Mouse (Mus musculus) liver, embryonic 14.5 days (tissue): ENCODE measurements around the gene Atp6v0e. TPM values are rescaled to one million over a fixed set of nuclear protein-coding genes. Genes with fewer than 3 reads are reported as not detected.

Experiments used
- ATAC-seq: fragments of 200-750 bp; cut with Nextera tagmentation; 2 replicates; pipeline ENCODE4 v1.8.0; 2017; ENCODE audit warnings: moderate number of reproducible peaks, mild to moderate bottlenecking, moderate library complexity; ENCODE audit not compliant: insufficient read depth
- DNase-seq, 3 experiments: peaks; one replicate each; pipeline ENCODE4 v3.0.0-alpha.2; 2012 to 2013; ENCODE audit warnings: low read depth in 3 of 3, low spot score in 3 of 3
- H3K27ac ChIP-seq: fragments of 300-500 bp; sonication (generic); 2 replicates; pipeline ENCODE4 v1.5.1; 2014; ENCODE audit warnings: moderate library complexity, mild to moderate bottlenecking, control low read depth, inconsistent platforms
- H3K27me3 ChIP-seq: fragments of 300-500 bp; sonication (generic); 2 replicates; pipeline ENCODE4 v1.6.1; 2014; ENCODE audit warnings: mild to moderate bottlenecking, low read length, moderate library complexity; ENCODE audit not compliant: control insufficient read depth, insufficient read depth
- H3K36me3 ChIP-seq: fragments of 300-500 bp; sonication (generic); replicated peaks from 2 replicates; pipeline ENCODE4 v1.6.1; 2014; ENCODE audit warnings: low read depth; ENCODE audit not compliant: control insufficient read depth, insufficient read depth
- H3K4me1 ChIP-seq, 2 experiments: fragments of 200-500 bp in 1 of 2; fragments of 300-500 bp in 1 of 2; sonication (generic) in 1 of 2; replicated peaks; 2 replicates each; pipeline ENCODE4 v1.6.1; 2012 to 2014; ENCODE audit warnings: antibody characterized with exemption in 1 of 2, inconsistent platforms in 1 of 2, low read length in 1 of 2; ENCODE audit not compliant: control insufficient read depth in 2 of 2, insufficient read depth in 2 of 2
- H3K4me2 ChIP-seq: fragments of 300-500 bp; sonication (generic); 2 replicates; pipeline ENCODE4 v1.6.1; 2014; ENCODE audit warnings: low read depth, mild to moderate bottlenecking, control low read depth, moderate library complexity
- H3K4me3 ChIP-seq, 2 experiments: fragments of 200-500 bp in 1 of 2; fragments of 300-500 bp in 1 of 2; sonication (generic) in 1 of 2; 2 replicates each; pipeline ENCODE4 v1.5.1; 2012 to 2014; ENCODE audit warnings: low read depth in 2 of 2, low read length in 2 of 2, mild to moderate bottlenecking in 2 of 2, control low read depth in 1 of 2, inconsistent platforms in 1 of 2, moderate library complexity in 1 of 2; ENCODE audit not compliant: insufficient read depth in 1 of 2
- H3K9ac ChIP-seq: fragments of 300-500 bp; sonication (generic); replicated peaks from 2 replicates; pipeline ENCODE4 v1.6.1; 2014; ENCODE audit warnings: mild to moderate bottlenecking, control low read depth, moderate library complexity
- H3K9me3 ChIP-seq: fragments of 300-500 bp; sonication (generic); 2 replicates; pipeline ENCODE4 v1.6.1; 2016; ENCODE audit warnings: low read length, mixed read lengths; ENCODE audit not compliant: control insufficient read depth
- CTCF ChIP-seq: IDR thresholded peaks from 2 replicates; pipeline ENCODE4 v1.5.1; 2016; ENCODE audit warnings: antibody characterized with exemption, low read depth, control low read depth
- EP300 ChIP-seq: IDR thresholded peaks from 2 replicates; pipeline ENCODE4 v1.6.1; 2016; ENCODE audit warnings: antibody characterized with exemption, low read depth
- WGBS: fragments of 180-500 bp; shearing (Covaris S2); extraction: QIAGEN DNeasy Blood & Tissue Kit; methylation state at CpG from one replicate; pipeline ENCODE4 v1.1.7; 2014; ENCODE audit not compliant: insufficient replicate concordance; 5-methylcytosine and 5-hydroxymethylcytosine counted together
- polyA plus RNA-seq, 2 experiments: library from polyadenylated mRNA; depleted of rRNA in 1 of 2; stranded (reverse) in 1 of 2; unstranded in 1 of 2; fragments of >200 nt; fragmentation: Nextera tagmentation in 1 of 2; extraction: Ambion mirVana in 1 of 2; gene quantifications; 2 replicates each; pipeline versions ENCODE4 v1.2.1 to v1.2.3; 2012 to 2014

Atp6v0e gene
- polyA plus RNA-seq, 2 experiments: 99.3 to 209 TPM

DNA sequence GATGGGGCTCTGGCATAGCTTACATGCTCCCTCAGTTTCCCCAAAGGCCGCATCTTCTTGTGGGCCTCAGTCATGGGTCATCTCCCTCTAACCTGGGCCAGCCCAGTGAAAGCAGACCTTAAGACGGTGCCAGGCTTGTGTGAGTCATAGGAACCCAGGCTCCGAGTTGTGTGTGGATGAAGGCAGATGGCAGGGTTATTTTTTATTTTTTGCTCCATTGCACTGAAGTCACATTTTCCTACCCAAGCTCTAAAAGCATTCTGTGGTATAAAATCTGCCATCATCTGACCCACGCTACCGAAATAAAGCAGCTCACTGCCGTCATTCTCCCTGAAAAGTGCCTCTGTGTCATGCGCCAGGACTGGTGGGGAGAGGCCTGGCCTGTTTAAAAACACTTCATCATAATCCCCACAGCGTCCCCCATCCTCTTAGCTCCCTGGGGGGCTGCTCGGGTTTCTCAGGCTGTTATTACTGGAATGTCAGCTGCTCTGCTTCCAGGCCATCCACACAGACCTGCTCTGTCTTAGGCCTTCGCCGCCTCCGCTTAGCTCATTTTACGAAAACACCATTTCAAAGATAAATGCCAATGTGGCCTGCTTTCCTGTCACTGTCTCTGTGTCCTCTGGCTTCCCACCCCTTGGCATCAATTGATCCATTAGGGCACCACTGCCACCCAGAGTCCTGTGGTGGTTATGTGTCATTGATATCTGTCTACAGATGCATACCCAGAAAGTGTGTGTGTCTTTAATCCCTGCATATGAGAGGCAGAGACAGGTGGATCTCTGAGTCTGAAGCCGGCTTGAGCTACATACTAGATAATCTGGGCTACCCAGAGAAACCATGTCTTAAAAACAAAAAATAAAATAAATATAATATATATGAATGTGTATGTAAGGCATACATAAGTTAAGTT is 12.3 kb upstream of the Atp6v0e start:
- DNase-seq: no peak
- no peaks in the 10 kb centered on the region for H3K36me3 ChIP-seq
- H3K4me3 ChIP-seq: no peak overlapping the region
- no peaks in the 10 kb centered on the region for H3K9me3 ChIP-seq
- no peak overlapping the region for H3K27ac ChIP-seq
- no peak overlapping the region for H3K9ac ChIP-seq
- H3K4me1 ChIP-seq: no peaks in the 10 kb centered on the region
- no peaks in the 10 kb centered on the region for H3K27me3 ChIP-seq
- TF ChIP-seq CTCF: peak; percentile 16; the same call in 1 of the 2 replicates
- no peak for TF ChIP-seq EP300
- 83% methylated on average over 14 of the region's 14 CpGs for WGBS
- no peak for ATAC-seq
- H3K4me2 ChIP-seq: no peak overlapping the region

DNA sequence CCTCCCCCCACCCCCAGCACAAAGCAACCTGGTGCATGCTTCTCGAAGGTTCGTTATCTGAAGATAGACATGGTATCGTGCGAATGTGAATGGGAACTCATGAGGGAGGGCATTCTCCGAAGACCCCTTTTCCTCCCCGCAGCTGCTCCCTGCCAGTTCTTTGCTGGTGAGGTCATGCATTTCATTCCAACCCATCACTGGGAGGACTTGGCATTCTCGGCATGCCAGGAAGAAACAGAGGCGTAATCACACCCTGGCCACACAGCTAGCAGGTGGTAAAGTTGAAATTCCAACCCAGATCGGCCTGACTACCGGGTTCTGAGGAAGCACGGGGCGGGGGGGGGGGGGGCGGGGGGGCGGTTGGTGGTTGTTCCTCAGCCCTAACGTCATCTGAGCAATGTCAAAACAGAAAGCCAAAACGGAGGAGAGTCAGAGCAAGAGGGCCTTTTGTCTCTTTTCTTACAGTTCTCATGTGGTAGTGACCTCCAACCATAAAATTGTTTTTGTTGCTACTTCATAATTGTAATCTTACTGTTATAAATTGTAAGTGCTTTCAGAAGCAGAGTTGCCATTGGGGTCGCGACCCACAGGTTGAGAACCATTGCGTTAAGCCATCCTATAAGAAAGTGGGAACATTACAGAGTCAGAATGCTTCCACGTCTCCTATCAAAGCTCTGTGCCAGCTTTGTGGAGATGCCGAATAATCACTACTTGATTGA is 4.0 kb upstream of the Atp6v0e start:
- 34% methylated on average over 21 of the region's 21 CpGs for WGBS
- no peak overlapping the region for H3K4me2 ChIP-seq
- H3K27me3 ChIP-seq: no peaks in the 10 kb centered on the region; the same call in 1 of the 2 replicates
- no peak overlapping the region for H3K9ac ChIP-seq
- no peak overlapping the region for H3K4me3 ChIP-seq
- TF ChIP-seq CTCF (no peak), EP300 (no peak)
- H3K36me3 ChIP-seq: no peaks in the 10 kb centered on the region
- ATAC-seq (no peak), DNase-seq (no peak)
- no peaks in the 10 kb centered on the region for H3K9me3 ChIP-seq
- H3K4me1 ChIP-seq: peaks cover 11 to 16% of the 10 kb centered on the region in 2 experiments
- no peak overlapping the region for H3K27ac ChIP-seq

DNA sequence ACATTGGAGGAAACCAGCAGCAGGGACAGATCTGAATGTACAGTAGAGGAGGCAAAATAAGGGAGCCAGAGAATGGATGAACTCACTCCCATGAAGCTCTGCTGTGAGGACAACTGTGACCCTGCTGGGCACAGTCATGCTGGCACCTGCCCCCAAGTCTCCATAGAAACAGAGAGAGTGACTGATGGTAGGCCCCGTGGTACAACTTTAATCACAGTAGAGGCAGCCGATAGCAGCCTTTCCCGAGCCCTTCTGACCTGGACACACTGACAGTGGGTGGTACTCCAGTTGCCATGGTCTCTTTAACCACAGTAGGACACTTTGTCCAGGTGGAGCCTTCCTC is 3.5 kb upstream of the Atp6v0e start:
- Histone ChIP-seq H3K27ac (no peak overlapping the region), H3K4me1 (peaks cover 11 to 18% of the 10 kb centered on the region in 2 experiments), H3K4me2 (no peak overlapping the region), H3K36me3 (no peaks in the 10 kb centered on the region), H3K9ac (no peak overlapping the region), H3K4me3 (no peak overlapping the region), H3K9me3 (no peaks in the 10 kb centered on the region), H3K27me3 (no peaks in the 10 kb centered on the region; the same call in 1 of the 2 replicates)
- no peak for DNase-seq
- 73% methylated on average over 3 of the region's 3 CpGs for WGBS
- TF ChIP-seq CTCF (no peak), EP300 (no peak)
- no peak for ATAC-seq

DNA sequence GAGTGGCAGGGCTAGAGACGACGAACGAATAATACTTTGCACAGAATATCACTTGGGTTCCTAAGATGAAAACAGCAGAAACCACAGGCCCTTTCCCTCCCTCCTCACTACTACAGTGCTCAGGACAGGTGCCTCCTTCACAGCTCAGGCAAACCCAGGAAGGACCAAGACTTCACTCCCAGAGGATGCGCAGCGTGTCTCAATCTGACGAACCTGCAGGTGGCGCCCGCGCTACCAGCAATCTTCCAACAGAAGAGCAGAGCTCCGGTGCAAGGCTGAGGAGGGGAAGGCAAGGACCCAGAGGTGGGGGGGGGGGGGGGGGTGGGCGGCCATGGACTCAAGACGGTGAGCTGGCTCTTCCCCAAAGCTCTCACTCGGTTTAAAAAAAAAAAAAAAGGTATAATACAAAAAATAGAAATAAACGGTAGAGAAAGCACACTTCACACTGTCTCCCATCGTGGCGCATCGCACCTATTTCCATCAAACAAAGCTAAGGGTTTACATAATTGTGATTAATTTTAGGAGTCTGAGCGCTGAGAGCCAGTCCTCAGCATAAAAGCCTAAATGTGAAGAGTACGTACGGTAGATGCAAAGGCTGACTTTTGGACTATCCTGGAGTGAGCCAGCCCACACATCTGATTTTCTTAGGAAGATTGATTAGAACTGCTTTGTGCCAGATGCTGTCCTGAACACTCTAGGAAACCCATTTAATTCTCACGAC is 2.7 kb upstream of the Atp6v0e start:
- Histone ChIP-seq H3K9ac (no peak overlapping the region), H3K9me3 (no peaks in the 10 kb centered on the region), H3K27ac (no peak overlapping the region), H3K4me2 (no peak overlapping the region), H3K4me3 (no peak overlapping the region), H3K4me1 (peaks cover 11 to 18% of the 10 kb centered on the region in 2 experiments), H3K27me3 (no peaks in the 10 kb centered on the region; the same call in 1 of the 2 replicates), H3K36me3 (no peaks in the 10 kb centered on the region)
- 24% methylated on average over 21 of the region's 21 CpGs for WGBS
- DNase-seq: peak in 2 of 3 experiments; percentile 16 to 37
- TF ChIP-seq EP300 (no peak), CTCF (peak; percentile 89)
- no peak for ATAC-seq
